Mouse (Mus musculus): ENCODE results near the gene Mageb18.

DNA sequence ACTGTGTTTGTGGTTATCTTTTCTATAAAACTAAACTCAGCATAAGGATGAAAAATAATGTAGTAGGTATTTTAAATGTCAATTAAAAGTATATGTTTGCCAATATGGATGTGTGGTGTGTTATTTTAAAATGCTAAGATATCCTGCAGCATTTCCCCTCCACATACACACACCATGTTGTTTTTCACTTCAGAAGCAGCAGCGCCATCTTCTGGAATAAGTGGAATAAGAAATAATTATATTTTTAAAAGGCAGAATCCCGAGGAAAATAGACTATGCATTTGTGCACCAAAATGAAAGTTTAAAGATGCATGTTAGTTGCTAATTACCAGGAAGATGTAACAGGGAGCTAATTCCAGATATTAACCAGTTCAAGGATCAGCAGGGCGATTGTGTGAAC, 138.9 kb downstream of the Mageb18 start:
- TF ChIP-seq POLR2A (IDR thresholded peaks at IDR 0.05; ENCODE audit: low read depth, low read length), result no peak
- TF ChIP-seq NELFE (IDR thresholded peaks at IDR 0.05; ENCODE audit: low read depth, low read length), result no peak
- no peak for TF ChIP-seq USF1 (IDR thresholded peaks at IDR 0.05; ENCODE audit: low read depth, low read length)
- TF ChIP-seq CTCF (conservative IDR thresholded peaks at IDR 0.05 in 1 of 2, IDR thresholded peaks at IDR 0.05 in 1 of 2; ENCODE audit: low read depth in 2 of 2, low read length in 2 of 2), result no peak
- TF ChIP-seq KAT2A (IDR thresholded peaks at IDR 0.05; ENCODE audit: insufficient replicate concordance, low read length), result no peak
- no peak for TF ChIP-seq BHLHE40 (IDR thresholded peaks at IDR 0.05; ENCODE audit: low read depth, low read length)
